Mouse (Mus musculus) A20 (cell line): ENCODE data around the gene Aim2.

ENCODE experiments used
- DNase-seq: peaks from one replicate; pipeline ENCODE4 v3.0.0-alpha.2; 2011; ENCODE audit warnings: low read depth, low spot score

The Aim2 gene

DNA sequence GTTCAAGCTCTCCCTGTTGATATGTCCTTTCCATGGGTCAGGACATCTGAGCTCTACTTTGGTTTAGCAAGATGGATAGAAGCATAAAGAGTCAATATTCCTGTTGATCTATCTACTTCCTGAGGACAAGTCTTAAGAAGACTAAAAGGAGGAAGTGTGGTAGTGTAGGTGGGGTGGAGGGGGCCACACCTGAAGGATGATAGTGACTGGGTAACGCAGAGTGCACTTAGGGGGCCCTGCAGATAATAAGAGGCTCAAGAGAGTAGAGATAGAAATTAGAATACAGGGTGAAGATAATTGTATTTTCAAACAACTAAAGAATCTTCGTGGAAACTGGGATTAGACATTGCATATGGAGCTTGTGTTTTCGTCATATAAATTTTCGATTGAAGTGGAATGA, 5.6 kb upstream of the Aim2 start:
- DNase-seq = no peak

DNA sequence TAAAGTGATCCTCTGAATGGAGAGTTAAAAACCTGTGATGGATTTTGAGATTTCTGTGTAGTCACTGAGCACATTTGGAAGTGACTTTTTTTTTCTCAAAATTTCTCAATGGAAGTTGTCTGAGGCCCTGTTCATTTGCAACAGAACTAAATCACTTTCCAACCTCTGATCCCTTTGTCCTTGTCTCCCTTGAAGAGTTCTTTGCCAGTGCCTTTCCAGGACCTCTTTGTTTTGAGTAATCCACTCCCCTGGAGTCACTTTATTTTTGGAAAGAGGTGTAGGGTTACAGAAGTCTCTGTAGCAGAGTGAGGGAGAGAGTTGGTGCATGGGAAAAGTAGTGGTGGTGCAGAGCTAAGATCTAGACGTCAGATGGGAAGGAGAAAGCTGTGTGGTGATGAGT, 2.2 kb upstream of the Aim2 start:
- DNase-seq = no peak

DNA sequence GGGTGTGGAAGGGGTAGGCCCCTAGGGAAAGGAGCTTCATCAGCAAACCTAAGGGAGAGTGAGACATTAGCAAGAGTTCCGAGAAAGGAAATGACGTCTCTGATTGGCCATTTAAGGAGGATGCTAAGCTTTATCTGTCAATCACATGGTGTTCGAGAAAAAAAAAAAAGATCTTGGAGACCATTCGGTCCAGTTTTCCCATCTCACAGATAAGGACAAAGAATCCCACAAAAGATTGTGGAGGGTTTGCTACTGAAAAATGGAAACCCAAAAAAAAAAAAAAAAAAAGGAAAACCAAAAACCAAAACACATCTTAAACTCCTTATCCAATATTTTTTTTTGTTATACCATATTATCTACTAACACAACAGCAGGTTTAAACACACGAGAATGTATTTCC, 1.5 kb upstream of the Aim2 start:
- no peak for DNase-seq

- DNase-seq = peak; percentile 21
Observed at GRCm38 (mm10) chr1:173349946-173350345, 733 bp upstream of the Aim2 start.

- DNase-seq = no peak
Observed at GRCm38 (mm10) chr1:173355107-173355846, 4.6 kb downstream of the Aim2 start.

GRCm38 (mm10) chr1:173356699-173357098, 6.0 kb downstream of the Aim2 start:
- DNase-seq = peak; percentile 3

- DNase-seq = no peak
Observed at GRCm38 (mm10) chr1:173357799-173358198, 7.1 kb downstream of the Aim2 start.

DNA sequence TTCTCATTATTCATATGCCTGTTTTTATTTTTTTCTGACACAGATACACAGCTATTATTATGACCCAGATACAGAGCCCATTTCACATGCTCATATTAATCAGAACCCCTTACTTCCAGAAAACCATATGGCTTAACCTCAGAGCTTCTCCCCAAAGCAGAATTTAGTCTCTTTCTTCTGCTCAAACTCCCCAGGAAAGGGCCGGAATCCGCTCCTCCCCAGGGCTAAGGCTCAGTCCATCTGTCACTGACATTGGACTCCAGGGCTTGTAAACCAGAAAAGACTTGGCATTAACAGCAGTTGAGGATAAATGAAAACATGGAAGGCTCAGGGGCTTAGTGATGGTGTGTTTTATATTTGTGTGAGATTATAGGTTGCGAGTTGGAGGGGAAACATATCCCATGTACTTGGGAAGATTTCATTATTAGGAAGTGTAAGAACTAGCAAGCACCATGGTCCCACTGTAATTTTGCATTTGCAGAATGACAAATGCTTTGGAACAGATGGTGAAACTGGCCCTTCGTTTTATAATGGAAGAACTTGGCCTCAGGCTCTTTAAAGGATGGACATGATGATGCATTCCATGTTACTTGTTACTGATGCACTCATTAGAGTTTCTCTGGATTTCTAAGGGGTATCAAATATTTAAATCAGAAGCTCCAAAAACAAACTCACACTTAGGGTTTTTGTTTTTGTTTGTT, 9.1 kb downstream of the Aim2 start:
- DNase-seq = no peak

DNA sequence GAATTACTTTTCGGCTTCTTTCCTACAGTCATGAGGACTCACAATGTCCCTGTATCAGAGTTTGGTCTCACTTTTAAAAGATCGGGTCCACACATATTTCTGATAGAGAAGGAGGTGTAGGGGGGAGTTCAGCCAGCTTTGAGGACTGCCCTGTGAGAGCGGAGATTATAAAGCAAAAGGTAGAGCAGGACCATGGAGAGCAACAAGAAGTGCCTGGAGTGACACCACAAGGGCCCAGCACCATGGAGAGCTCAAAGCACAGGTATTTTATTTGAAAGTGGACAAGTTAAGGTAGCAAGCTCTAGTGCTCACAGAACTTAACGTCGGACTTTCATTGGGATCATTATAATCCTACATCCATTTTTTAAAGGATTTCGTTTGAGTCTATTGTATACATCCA, 11.0 kb downstream of the Aim2 start:
- peak; percentile 57 for DNase-seq

GRCm38 (mm10) chr1:173363436-173363835, 12.8 kb downstream of the Aim2 start:
- no peak for DNase-seq

DNA sequence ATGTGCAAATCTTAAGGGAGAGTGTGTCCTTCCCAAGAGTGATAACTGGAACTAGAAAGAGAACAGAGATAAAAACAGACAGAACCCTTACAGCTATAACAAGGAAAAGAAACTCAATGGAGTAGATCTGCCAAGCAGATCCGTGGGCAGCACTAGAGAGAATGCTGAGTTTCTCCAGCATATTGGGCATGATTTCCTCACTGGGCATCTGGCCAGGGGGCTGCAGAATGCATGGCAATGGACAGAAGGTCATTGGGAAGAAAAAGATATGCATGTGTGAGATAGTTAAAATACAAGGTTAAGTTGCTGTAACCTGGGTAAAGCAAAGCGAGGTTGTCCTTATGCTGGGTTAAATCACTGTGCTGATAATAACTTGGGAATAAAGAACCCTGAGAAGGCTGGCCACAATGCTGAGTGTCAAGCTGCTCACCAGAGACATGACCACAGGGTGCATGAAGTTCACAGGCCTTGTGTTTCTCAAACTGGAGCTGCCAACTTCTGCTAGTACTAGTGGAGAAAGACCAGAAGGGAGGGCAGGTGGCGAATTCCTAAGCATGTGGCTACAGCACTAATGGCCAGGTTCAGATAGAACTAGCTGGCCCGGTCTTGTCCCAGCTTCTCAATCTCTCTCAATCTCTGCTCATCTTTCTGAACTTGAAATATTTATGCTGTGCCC, 13.6 kb downstream of the Aim2 start:
- no peak for DNase-seq

DNA sequence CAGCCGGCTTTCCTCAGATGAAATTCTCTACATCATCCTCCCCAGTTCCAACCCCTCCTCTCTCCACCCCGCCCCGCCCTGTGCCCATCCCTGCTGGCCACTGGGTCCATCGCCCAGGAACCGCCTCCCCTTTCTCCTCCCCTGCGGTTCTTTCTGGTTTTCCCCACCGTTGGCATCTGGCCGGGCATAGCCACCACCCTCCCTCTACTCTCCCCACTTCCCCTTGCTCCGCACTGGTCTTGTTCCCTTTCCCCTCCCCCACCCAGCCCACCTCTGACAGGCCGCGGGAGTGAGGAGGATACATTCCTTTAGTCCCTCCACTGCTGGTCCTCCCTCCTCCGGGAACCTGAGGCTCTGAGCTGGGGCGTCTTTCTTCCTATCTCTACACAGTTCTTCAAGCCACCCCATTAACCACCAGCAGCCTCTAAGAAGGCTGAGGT, 15.3 kb downstream of the Aim2 start:
- no peak for DNase-seq

DNA sequence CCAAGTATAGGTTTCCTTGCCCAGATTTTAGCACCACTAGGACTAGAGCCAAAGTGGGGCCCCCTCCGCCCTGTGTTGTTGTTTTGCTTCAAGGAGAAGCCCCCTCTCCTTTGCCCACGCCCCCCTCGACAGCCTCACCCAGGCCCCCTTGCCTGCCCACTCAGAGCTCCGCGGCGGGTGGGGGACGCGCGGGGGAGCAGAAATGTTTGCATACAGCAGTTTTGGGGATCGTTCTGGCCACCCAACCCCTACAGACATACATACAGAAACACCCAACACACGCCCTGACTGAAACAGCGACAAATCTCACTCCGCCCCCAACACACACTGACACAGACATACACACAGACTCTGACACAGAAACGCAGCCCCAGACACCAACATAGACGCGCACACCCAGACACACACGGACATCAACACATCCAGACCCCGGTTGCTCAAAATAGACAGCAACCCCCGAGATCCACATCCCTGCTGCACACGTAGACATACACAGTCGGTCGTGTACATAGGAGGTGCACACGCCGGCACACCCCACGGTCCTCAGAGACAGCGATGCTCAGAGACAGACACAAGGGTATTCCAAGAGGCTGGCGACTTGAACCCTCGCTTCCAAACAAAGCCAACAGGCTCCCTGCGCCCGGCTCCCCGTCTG, 16.1 kb downstream of the Aim2 start:
- no peak for DNase-seq

- DNase-seq = no peak
Observed at GRCm38 (mm10) chr1:173367356-173368046, 16.8 kb downstream of the Aim2 start, which contains the start of gene Cadm3. TSS of gene Cadm3 (minus strand) at chr1:173367695.

GRCm38 (mm10) chr1:173369611-173370010, 18.9 kb downstream of the Aim2 start:
- DNase-seq = no peak

- no peak for DNase-seq
Observed at GRCm38 (mm10) chr1:173370456-173370855, 19.8 kb downstream of the Aim2 start.

GRCm38 (mm10) chr1:173371586-173371985, 20.9 kb downstream of the Aim2 start:
- DNase-seq = no peak

- no peak for DNase-seq
Observed at GRCm38 (mm10) chr1:173374020-173374419, 23.3 kb downstream of the Aim2 start.

GRCm38 (mm10) chr1:173377380-173378112, 26.9 kb downstream of the Aim2 start:
- peak; percentile 45 for DNase-seq

- no peak for DNase-seq
Observed at GRCm38 (mm10) chr1:173381436-173381835, 30.8 kb downstream of the Aim2 start.

DNA sequence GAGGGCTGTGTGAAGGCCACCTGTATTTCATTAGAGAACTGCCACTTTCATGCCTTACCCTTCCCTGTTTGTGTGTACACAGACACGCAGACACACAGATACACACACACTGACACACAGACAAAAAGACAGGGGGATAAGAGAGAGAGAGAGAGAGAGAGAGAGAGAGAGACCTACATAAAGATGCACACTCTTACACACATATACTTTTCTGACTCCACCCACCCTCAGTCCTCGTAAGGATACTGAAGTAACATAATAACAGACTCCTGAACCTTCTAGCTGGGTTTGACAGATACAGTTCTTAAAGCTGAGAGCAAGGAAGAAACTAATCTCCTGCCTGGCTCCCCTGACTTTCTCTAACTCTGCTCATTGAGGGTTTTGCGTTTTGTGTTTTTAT, 38.8 kb downstream of the Aim2 start:
- DNase-seq = no peak
